ENCODE assay signal across 18 mouse cellular contexts in the genomic region with DNA sequence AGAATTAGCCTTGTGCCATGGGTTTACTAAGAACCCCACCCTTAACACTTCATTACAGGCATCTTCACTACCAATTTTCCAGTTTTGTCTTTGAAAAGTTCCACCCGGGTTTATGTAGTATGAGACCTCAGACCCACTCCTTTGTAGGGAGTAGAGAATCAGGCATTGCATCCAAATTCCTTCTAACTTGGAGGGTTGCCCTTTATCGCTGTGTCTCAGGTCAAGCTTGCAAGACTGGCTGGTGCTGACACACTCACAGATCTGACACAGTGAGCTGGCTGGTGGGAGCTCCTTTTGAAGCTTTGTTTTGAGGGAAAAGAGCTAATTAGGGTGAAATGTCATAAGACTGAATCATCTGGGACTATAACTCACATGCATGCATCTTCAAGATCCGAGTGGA. TPM values are rescaled to one million over a fixed set of nuclear protein-coding genes. Genes with fewer than 3 reads are reported as not detected.
"Had no signal": no experiment of that assay in that cellular context is flagged by ENCODE, and none has a peak within 500 bp of the region (broad histone marks: within the 10 kb centered on the region; RNA-seq: fewer than 3 reads in every experiment).

No protein-coding gene starts in this region.

- H3K4me1 ChIP-seq: lung, embryonic 15.5 days; megakaryocyte, embryonic 14.5 days; midbrain, embryonic 13.5 days; midbrain, embryonic 15.5 days; stomach, embryonic 15.5 days had no signal

- H3K9me3 ChIP-seq: lung, embryonic 15.5 days; megakaryocyte, embryonic 14.5 days; midbrain, embryonic 13.5 days; midbrain, embryonic 15.5 days; neural tube, embryonic 12.5 days; stomach, embryonic 15.5 days had no signal

- H3K4me3 ChIP-seq: lung, embryonic 15.5 days; megakaryocyte, embryonic 14.5 days; midbrain, embryonic 13.5 days; midbrain, embryonic 15.5 days; neural tube, embryonic 12.5 days; stomach, embryonic 15.5 days had no signal

- H3K36me3 ChIP-seq: lung, embryonic 15.5 days; midbrain, embryonic 13.5 days; midbrain, embryonic 15.5 days; neural tube, embryonic 12.5 days; stomach, embryonic 15.5 days had no signal

- H3K27me3 ChIP-seq: lung, embryonic 15.5 days; midbrain, embryonic 13.5 days; midbrain, embryonic 15.5 days; neural tube, embryonic 12.5 days; stomach, embryonic 15.5 days had no signal

- H3K9ac ChIP-seq: lung, embryonic 15.5 days; midbrain, embryonic 13.5 days; midbrain, embryonic 15.5 days; neural tube, embryonic 12.5 days; stomach, embryonic 15.5 days had no signal

- ATAC-seq: lung, postnatal 0 days; midbrain, embryonic 13.5 days; midbrain, embryonic 15.5 days had no signal

- H3K4me2 ChIP-seq: lung, embryonic 15.5 days; midbrain, embryonic 11.5 days; midbrain, embryonic 13.5 days; midbrain, embryonic 15.5 days; neural tube, embryonic 12.5 days; stomach, embryonic 15.5 days had no signal

- H3K27ac ChIP-seq: lung, embryonic 15.5 days; macrophage; midbrain, embryonic 13.5 days; midbrain, embryonic 15.5 days; neural tube, embryonic 12.5 days; stomach, embryonic 15.5 days; stomach, postnatal 0 days had no signal

- DNase-seq: lung, adult 2 months; lung, postnatal 14 days; lung, postnatal 36 days; right cerebral cortex, postnatal 14 days; thymus, adult 2 months; thymus, postnatal 25 days; thymus, postnatal 4 days had no signal

RNA-seq across cellular contexts. Expression of a gene that starts 48.5 kb away (rescaled TPM):
- total RNA-seq: monocyte, adult 5-6 weeks had no signal
